Mouse (Mus musculus): ENCODE measurements around the gene Ubald2. TPM values are rescaled to one million over a fixed set of nuclear protein-coding genes. Genes with fewer than 3 reads are reported as not detected.

Ubald2 gene
- polyA plus RNA-seq (2014; fragmentation: Nextera tagmentation; extraction: Ambion mirVana): 64.0 and 68.4 TPM in 2 replicates

GRCm38 (mm10) chr11:116433356-116434286 is at the start of gene Ubald2:
TSS of gene Ubald2 (plus strand) at chr11:116434094.
- Histone ChIP-seq H3K4me2 (ENCODE audit: low read depth, low read length) (peak within 1 kb of the TSS; percentile 88), H3K36me3 (ENCODE audit: control insufficient read depth, insufficient read depth, low read length) (0 out of 2 replicates have a peak, but pooled peaks cover 5% of the 10 kb centered on the region), H3K9ac (replicated peaks; ENCODE audit: low read depth, low read length) (peak within 1 kb of the TSS; percentile 94), H3K27ac (ENCODE audit: low read depth, low read length) (peak within 1 kb of the TSS; percentile 92), H3K9me3 (ENCODE audit: control insufficient read depth, low read length) (no peaks in the 10 kb centered on the region), H3K4me1 (ENCODE audit: control insufficient read depth, insufficient read depth, low read length) (peaks cover 24% of the 10 kb centered on the region), H3K27me3 (ENCODE audit: control insufficient read depth, insufficient read depth, low read length) (no peaks in the 10 kb centered on the region), H3K4me3 (ENCODE audit: low read depth, low read length) (peak within 1 kb of the TSS; percentile 78)
- WGBS: 2% methylated on average over 58 of the region's 66 CpGs
- ATAC-seq (ENCODE audit: low read depth): peak; percentile 98

- Histone ChIP-seq H3K27me3 (ENCODE audit: control insufficient read depth, insufficient read depth, low read length) (no peaks in the 10 kb centered on the region), H3K4me1 (ENCODE audit: control insufficient read depth, insufficient read depth, low read length) (peaks cover 8% of the 10 kb centered on the region), H3K9me3 (ENCODE audit: control insufficient read depth, low read length) (no peaks in the 10 kb centered on the region), H3K27ac (ENCODE audit: low read depth, low read length) (no peak overlapping the region), H3K4me3 (ENCODE audit: low read depth, low read length) (no peak overlapping the region), H3K4me2 (ENCODE audit: low read depth, low read length) (no peak overlapping the region), H3K9ac (replicated peaks; ENCODE audit: low read depth, low read length) (no peak overlapping the region), H3K36me3 (ENCODE audit: control insufficient read depth, insufficient read depth, low read length) (no peaks in the 10 kb centered on the region; the same call in 1 of the 2 replicates)
- ATAC-seq (ENCODE audit: low read depth): no peak
- whole genome bisulfite sequencing: 89% methylated on average over 11 of the region's 11 CpGs
Observed at GRCm38 (mm10) chr11:116384171-116384570, 49.7 kb upstream of the Ubald2 start.

GRCm38 (mm10) chr11:116385999-116386398 is 47.9 kb upstream of the Ubald2 start:
- no peak overlapping the region for H3K4me3 ChIP-seq (ENCODE audit: low read depth, low read length)
- H3K4me1 ChIP-seq (ENCODE audit: control insufficient read depth, insufficient read depth, low read length): peaks cover 8% of the 10 kb centered on the region
- ATAC-seq (ENCODE audit: low read depth): no peak
- no peaks in the 10 kb centered on the region for H3K36me3 ChIP-seq (ENCODE audit: control insufficient read depth, insufficient read depth, low read length)
- WGBS: 46% methylated on average over 5 of the region's 5 CpGs
- no peak overlapping the region for H3K4me2 ChIP-seq (ENCODE audit: low read depth, low read length)
- no peak overlapping the region for H3K27ac ChIP-seq (ENCODE audit: low read depth, low read length)
- no peaks in the 10 kb centered on the region for H3K9me3 ChIP-seq (ENCODE audit: control insufficient read depth, low read length)
- no peak overlapping the region for H3K9ac ChIP-seq (replicated peaks; ENCODE audit: low read depth, low read length)
- no peaks in the 10 kb centered on the region for H3K27me3 ChIP-seq (ENCODE audit: control insufficient read depth, insufficient read depth, low read length)

- ATAC-seq (ENCODE audit: low read depth): no peak
- 0 out of 2 replicates have a peak overlapping the region, but pooled peaks have one; percentile 8 for H3K4me2 ChIP-seq (ENCODE audit: low read depth, low read length)
- peaks cover 8% of the 10 kb centered on the region for H3K4me1 ChIP-seq (ENCODE audit: control insufficient read depth, insufficient read depth, low read length)
- no peaks in the 10 kb centered on the region for H3K27me3 ChIP-seq (ENCODE audit: control insufficient read depth, insufficient read depth, low read length)
- H3K27ac ChIP-seq (ENCODE audit: low read depth, low read length): peak overlapping the region; percentile 16; the same call in 1 of the 2 replicates
- H3K9me3 ChIP-seq (ENCODE audit: control insufficient read depth, low read length): no peaks in the 10 kb centered on the region
- peak overlapping the region; percentile 32; the same call in 1 of the 2 replicates for H3K9ac ChIP-seq (replicated peaks; ENCODE audit: low read depth, low read length)
- H3K36me3 ChIP-seq (ENCODE audit: control insufficient read depth, insufficient read depth, low read length): no peaks in the 10 kb centered on the region
- WGBS: 16% methylated on average over 16 of the region's 16 CpGs
- no peak overlapping the region for H3K4me3 ChIP-seq (ENCODE audit: low read depth, low read length)
Observed at GRCm38 (mm10) chr11:116387086-116388071, 46.5 kb upstream of the Ubald2 start.

- Histone ChIP-seq H3K9ac (replicated peaks; ENCODE audit: low read depth, low read length) (no peak overlapping the region), H3K4me1 (ENCODE audit: control insufficient read depth, insufficient read depth, low read length) (peaks cover 8% of the 10 kb centered on the region), H3K27me3 (ENCODE audit: control insufficient read depth, insufficient read depth, low read length) (no peaks in the 10 kb centered on the region), H3K4me2 (ENCODE audit: low read depth, low read length) (0 out of 2 replicates have a peak overlapping the region, but pooled peaks have one; percentile 8), H3K4me3 (ENCODE audit: low read depth, low read length) (no peak overlapping the region), H3K9me3 (ENCODE audit: control insufficient read depth, low read length) (no peaks in the 10 kb centered on the region), H3K36me3 (ENCODE audit: control insufficient read depth, insufficient read depth, low read length) (no peaks in the 10 kb centered on the region), H3K27ac (ENCODE audit: low read depth, low read length) (no peak overlapping the region)
- whole genome bisulfite sequencing: 68% methylated on average over 14 of the region's 14 CpGs
- ATAC-seq (ENCODE audit: low read depth): peak; percentile 34; the same call in 1 of the 2 replicates
Observed at GRCm38 (mm10) chr11:116388841-116389480, 44.9 kb upstream of the Ubald2 start.

- Histone ChIP-seq H3K4me3 (ENCODE audit: low read depth, low read length) (no peak overlapping the region), H3K36me3 (ENCODE audit: control insufficient read depth, insufficient read depth, low read length) (0 out of 2 replicates have a peak, but pooled peaks cover 10% of the 10 kb centered on the region), H3K27ac (ENCODE audit: low read depth, low read length) (no peak overlapping the region), H3K4me1 (ENCODE audit: control insufficient read depth, insufficient read depth, low read length) (no peaks in the 10 kb centered on the region), H3K9me3 (ENCODE audit: control insufficient read depth, low read length) (no peaks in the 10 kb centered on the region), H3K4me2 (ENCODE audit: low read depth, low read length) (no peak overlapping the region), H3K9ac (replicated peaks; ENCODE audit: low read depth, low read length) (no peak overlapping the region), H3K27me3 (ENCODE audit: control insufficient read depth, insufficient read depth, low read length) (no peaks in the 10 kb centered on the region)
- 94% methylated on average over 4 of the region's 4 CpGs for WGBS
- no peak for ATAC-seq (ENCODE audit: low read depth)
Observed at GRCm38 (mm10) chr11:116394769-116395168, 39.1 kb upstream of the Ubald2 start.

- ATAC-seq (ENCODE audit: low read depth): no peak
Observed at GRCm38 (mm10) chr11:116396276-116396933, 37.5 kb upstream of the Ubald2 start.

GRCm38 (mm10) chr11:116396934-116397330 is 37.0 kb upstream of the Ubald2 start:
- 0 out of 2 replicates have a peak, but pooled peaks cover 10% of the 10 kb centered on the region for H3K36me3 ChIP-seq (ENCODE audit: control insufficient read depth, insufficient read depth, low read length)
- no peak for ATAC-seq (ENCODE audit: low read depth)
- no peak overlapping the region for H3K9ac ChIP-seq (replicated peaks; ENCODE audit: low read depth, low read length)
- 99% methylated on average over 3 of the region's 3 CpGs for WGBS
- no peak overlapping the region for H3K4me2 ChIP-seq (ENCODE audit: low read depth, low read length)
- no peak overlapping the region for H3K27ac ChIP-seq (ENCODE audit: low read depth, low read length)
- H3K4me3 ChIP-seq (ENCODE audit: low read depth, low read length): no peak overlapping the region
- no peaks in the 10 kb centered on the region for H3K27me3 ChIP-seq (ENCODE audit: control insufficient read depth, insufficient read depth, low read length)
- H3K9me3 ChIP-seq (ENCODE audit: control insufficient read depth, low read length): no peaks in the 10 kb centered on the region
- H3K4me1 ChIP-seq (ENCODE audit: control insufficient read depth, insufficient read depth, low read length): peaks cover 5% of the 10 kb centered on the region

More at GRCm38 (mm10) chr11:116396276-116396933, 37.5 kb upstream of the Ubald2 start:
- no peak overlapping the region for H3K27ac ChIP-seq (ENCODE audit: low read depth, low read length)
- no peaks in the 10 kb centered on the region for H3K27me3 ChIP-seq (ENCODE audit: control insufficient read depth, insufficient read depth, low read length)
- no peak overlapping the region for H3K4me3 ChIP-seq (ENCODE audit: low read depth, low read length)
- WGBS: 89% methylated on average over 11 of the region's 11 CpGs
- H3K4me2 ChIP-seq (ENCODE audit: low read depth, low read length): no peak overlapping the region
- H3K4me1 ChIP-seq (ENCODE audit: control insufficient read depth, insufficient read depth, low read length): no peaks in the 10 kb centered on the region
- H3K9me3 ChIP-seq (ENCODE audit: control insufficient read depth, low read length): no peaks in the 10 kb centered on the region
- 0 out of 2 replicates have a peak, but pooled peaks cover 10% of the 10 kb centered on the region for H3K36me3 ChIP-seq (ENCODE audit: control insufficient read depth, insufficient read depth, low read length)
- no peak overlapping the region for H3K9ac ChIP-seq (replicated peaks; ENCODE audit: low read depth, low read length)
